Mouse (Mus musculus) intestine, embryonic 16.5 days (tissue): ENCODE data around the gene Ski. TPM values are rescaled to one million over a fixed set of nuclear protein-coding genes. Genes with fewer than 3 reads are reported as not detected.

ENCODE experiments used
- ATAC-seq: fragments of 200-750 bp; cut with Nextera tagmentation; 2 replicates; pipeline ENCODE4 v1.8.0; 2017; ENCODE audit warnings: moderate TSS enrichment, moderate library complexity
- H3K27ac ChIP-seq: fragments of 300-500 bp; sonication (generic); 2 replicates; pipeline ENCODE4 v1.5.1; 2014; ENCODE audit warnings: mild to moderate bottlenecking, low read length
- H3K27me3 ChIP-seq: fragments of 300-500 bp; sonication (generic); replicated peaks from 2 replicates; pipeline ENCODE4 v1.6.1; 2014; ENCODE audit warnings: low read length, control low read depth, mixed read lengths; ENCODE audit not compliant: control insufficient read depth, insufficient read depth
- H3K36me3 ChIP-seq: fragments of 300-500 bp; sonication (generic); 2 replicates; pipeline ENCODE4 v1.6.1; 2014; ENCODE audit warnings: low read length, control low read depth; ENCODE audit not compliant: control insufficient read depth, insufficient read depth
- H3K4me1 ChIP-seq: fragments of 300-500 bp; sonication (generic); 2 replicates; pipeline ENCODE4 v1.6.1; 2014; ENCODE audit warnings: low read length, control low read depth, mixed read lengths; ENCODE audit not compliant: control insufficient read depth, insufficient read depth
- H3K4me2 ChIP-seq: fragments of 300-500 bp; sonication (generic); 2 replicates; pipeline ENCODE4 v1.6.1; 2014; ENCODE audit warnings: low read depth, low read length, control low read depth
- H3K4me3 ChIP-seq: fragments of 300-500 bp; sonication (generic); 2 replicates; pipeline ENCODE4 v1.5.1; 2014; ENCODE audit warnings: mild to moderate bottlenecking, low read length
- H3K9ac ChIP-seq: fragments of 300-500 bp; sonication (generic); 2 replicates; pipeline ENCODE4 v1.6.1; 2014; ENCODE audit warnings: low read depth, low read length
- H3K9me3 ChIP-seq: fragments of 300-500 bp; sonication (generic); 2 replicates; pipeline ENCODE4 v1.6.1; 2016; ENCODE audit warnings: low read length, control low read depth; ENCODE audit not compliant: control insufficient read depth
- WGBS: fragments of 180-500 bp; shearing (Covaris S2); extraction: QIAGEN DNeasy Blood & Tissue Kit; methylation state at CpG from one replicate; pipeline ENCODE4 v1.1.7; 2014; 5-methylcytosine and 5-hydroxymethylcytosine counted together
- polyA plus RNA-seq: library from polyadenylated mRNA; unstranded; fragments of >200 nt; fragmentation: Nextera tagmentation; extraction: Ambion mirVana; gene quantifications from 2 replicates; pipeline ENCODE4 v1.2.1, GENCODE M21; 2015

The Ski gene
- polyA plus RNA-seq, 1 experiment from 2014 or later: 11.4 TPM

DNA sequence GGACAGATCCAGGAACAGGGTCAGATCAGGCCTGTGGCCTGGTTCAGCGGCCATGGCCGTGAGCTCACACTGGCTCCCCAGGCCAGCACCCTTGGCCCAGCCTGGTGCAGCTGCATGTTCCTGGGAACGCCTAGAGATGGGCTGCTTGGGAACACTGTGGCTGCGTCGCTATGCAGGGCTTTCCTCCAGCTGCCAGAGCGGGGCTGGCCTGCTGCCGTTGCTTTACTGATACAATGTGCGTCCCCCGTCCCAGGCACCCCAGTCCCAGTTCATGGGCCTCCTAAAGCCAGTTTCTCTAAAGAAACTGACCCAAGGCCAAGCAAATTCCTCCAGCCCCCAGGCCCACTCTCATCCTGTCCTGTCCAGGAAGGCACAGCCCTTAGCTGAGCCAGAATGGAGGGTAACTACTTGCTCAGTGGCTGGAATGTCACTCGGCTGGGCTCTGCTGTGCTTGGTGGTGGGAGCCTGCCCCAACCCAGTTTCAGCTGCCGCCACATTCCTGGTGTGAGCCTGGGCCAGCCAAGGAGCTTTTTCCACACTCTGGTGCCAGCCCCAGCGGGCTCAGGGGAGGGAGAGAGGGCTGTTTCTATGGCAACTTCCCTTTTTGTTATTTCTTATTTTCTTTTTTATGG lies 78.4 kb downstream of the Ski start:
- no peak overlapping the region for H3K4me2 ChIP-seq
- 41% methylated on average over 12 of the region's 12 CpGs for WGBS

DNA sequence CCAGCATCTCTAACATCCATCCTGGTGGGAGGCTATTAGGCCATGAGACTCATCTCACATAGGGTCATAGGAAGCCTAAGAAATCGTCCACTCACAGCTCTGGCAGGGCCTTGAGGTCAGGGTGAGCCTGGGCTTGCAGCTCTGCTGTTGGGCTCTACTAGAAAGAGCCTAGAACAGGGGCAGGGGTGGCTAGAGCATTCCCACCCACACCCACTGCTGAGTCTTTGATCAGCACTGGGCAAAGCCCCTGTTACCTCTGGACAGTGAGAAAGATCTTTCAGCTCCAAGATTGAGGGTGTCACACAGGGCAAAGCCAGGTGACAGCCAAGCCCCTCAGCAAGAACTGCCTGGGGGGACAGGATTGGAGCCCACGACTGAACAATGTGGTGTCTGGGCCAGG lies 79.0 kb downstream of the Ski start:
- Histone ChIP-seq H3K4me3 (no peak overlapping the region), H3K27me3 (no peaks in the 10 kb centered on the region), H3K4me2 (no peak overlapping the region), H3K9me3 (no peaks in the 10 kb centered on the region), H3K9ac (peak overlapping the region; percentile 12; the same call in 1 of the 2 replicates), H3K4me1 (peaks cover 40% of the 10 kb centered on the region), H3K27ac (peak overlapping the region; percentile 93), H3K36me3 (no peaks in the 10 kb centered on the region)
- ATAC-seq: no peak
- 62% methylated on average over 2 of the region's 2 CpGs for WGBS

More for the DNA sequence above, 78.4 kb downstream of the Ski start:
- Histone ChIP-seq H3K4me1 (peaks cover 46% of the 10 kb centered on the region), H3K9me3 (no peaks in the 10 kb centered on the region), H3K27ac (peak overlapping the region; percentile 93), H3K9ac (peak overlapping the region; percentile 12; the same call in 1 of the 2 replicates), H3K36me3 (no peaks in the 10 kb centered on the region), H3K27me3 (no peaks in the 10 kb centered on the region), H3K4me3 (no peak overlapping the region)
- ATAC-seq: peak; percentile 48

DNA sequence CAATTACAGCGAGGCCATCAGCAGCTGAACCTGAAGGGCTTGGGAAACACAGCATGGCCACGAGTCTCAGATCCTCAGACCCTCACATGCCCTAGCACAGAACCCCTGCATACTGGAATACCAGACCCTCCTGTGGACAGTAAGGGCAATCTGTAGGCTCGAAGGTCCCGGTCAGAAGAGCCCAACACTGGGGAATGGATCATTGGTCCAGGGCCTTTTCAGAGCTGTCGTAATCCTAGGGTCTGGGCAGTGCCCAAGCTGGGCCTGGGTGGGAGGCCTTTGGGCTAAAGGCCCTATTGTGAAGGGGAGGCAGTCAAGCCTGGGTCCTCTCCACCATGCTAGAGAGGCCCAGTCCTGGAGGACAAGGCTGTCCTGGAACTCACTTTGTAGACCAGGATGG lies 79.6 kb downstream of the Ski start:
- no peak overlapping the region for H3K4me3 ChIP-seq
- H3K27me3 ChIP-seq: no peaks in the 10 kb centered on the region
- peaks cover 37% of the 10 kb centered on the region for H3K4me1 ChIP-seq
- no peak for ATAC-seq
- H3K27ac ChIP-seq: peak overlapping the region; percentile 93; the same call in 1 of the 2 replicates
- H3K36me3 ChIP-seq: no peaks in the 10 kb centered on the region
- 91% methylated on average over 5 of the region's 5 CpGs for WGBS
- H3K9ac ChIP-seq: no peak overlapping the region
- H3K4me2 ChIP-seq: no peak overlapping the region
- no peaks in the 10 kb centered on the region for H3K9me3 ChIP-seq

DNA sequence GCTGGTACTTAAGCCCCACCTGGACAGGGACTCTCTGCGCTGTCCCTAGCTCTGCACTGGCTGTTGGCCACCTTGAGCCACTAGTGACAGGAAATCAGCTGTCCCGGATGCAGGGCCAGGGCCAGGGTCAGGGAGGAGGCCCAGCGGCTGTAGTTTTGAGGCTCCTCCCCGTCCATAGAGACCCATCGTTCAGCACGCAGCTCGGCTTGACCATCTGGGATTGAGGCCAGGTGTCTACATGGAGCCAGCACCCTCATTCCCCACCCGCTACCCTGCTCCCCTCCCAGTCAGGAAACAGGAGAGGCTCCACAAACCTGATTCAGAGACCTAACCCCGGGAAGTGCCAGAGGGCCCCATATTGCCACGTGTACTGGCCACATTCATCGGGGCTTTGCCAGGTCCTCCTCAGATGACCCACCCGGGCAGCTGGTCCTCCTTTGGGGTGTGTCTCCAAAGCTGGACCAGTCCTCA lies 81.6 kb downstream of the Ski start:
- Histone ChIP-seq H3K27me3 (no peaks in the 10 kb centered on the region), H3K4me2 (no peak overlapping the region), H3K27ac (no peak overlapping the region; the same call in 1 of the 2 replicates), H3K36me3 (no peaks in the 10 kb centered on the region), H3K4me3 (no peak overlapping the region), H3K9ac (no peak overlapping the region), H3K4me1 (peaks cover 35% of the 10 kb centered on the region), H3K9me3 (no peaks in the 10 kb centered on the region)
- ATAC-seq: no peak
- 55% methylated on average over 12 of the region's 12 CpGs for WGBS

DNA sequence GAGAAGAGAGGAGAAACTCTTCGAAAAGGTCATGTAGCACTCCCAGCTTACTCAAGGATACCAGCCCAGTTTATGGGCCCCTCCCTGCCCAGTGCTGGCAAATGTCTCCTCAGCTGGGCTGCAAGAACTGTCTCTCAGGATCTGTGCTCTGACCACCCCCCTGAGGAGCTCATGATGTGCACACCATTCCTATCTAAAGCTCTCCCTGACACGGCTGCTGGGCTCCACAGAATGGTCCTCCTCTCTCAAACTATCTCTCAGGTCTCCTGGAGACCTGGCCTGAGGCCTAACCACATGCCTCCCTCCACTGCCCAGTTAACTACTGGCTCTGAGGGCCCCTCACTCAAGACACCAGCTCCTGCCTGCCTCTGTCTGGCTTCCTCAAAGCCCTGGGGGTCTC lies 82.2 kb downstream of the Ski start:
- no peak for ATAC-seq
- Histone ChIP-seq H3K4me3 (no peak overlapping the region), H3K9me3 (no peaks in the 10 kb centered on the region), H3K27me3 (no peaks in the 10 kb centered on the region), H3K27ac (peak overlapping the region; percentile 13; the same call in 1 of the 2 replicates), H3K4me2 (no peak overlapping the region), H3K9ac (0 out of 2 replicates have a peak overlapping the region, but pooled peaks have one; percentile 1), H3K4me1 (peaks cover 32% of the 10 kb centered on the region), H3K36me3 (no peaks in the 10 kb centered on the region)
- 67% methylated on average over 2 of the region's 2 CpGs for WGBS

DNA sequence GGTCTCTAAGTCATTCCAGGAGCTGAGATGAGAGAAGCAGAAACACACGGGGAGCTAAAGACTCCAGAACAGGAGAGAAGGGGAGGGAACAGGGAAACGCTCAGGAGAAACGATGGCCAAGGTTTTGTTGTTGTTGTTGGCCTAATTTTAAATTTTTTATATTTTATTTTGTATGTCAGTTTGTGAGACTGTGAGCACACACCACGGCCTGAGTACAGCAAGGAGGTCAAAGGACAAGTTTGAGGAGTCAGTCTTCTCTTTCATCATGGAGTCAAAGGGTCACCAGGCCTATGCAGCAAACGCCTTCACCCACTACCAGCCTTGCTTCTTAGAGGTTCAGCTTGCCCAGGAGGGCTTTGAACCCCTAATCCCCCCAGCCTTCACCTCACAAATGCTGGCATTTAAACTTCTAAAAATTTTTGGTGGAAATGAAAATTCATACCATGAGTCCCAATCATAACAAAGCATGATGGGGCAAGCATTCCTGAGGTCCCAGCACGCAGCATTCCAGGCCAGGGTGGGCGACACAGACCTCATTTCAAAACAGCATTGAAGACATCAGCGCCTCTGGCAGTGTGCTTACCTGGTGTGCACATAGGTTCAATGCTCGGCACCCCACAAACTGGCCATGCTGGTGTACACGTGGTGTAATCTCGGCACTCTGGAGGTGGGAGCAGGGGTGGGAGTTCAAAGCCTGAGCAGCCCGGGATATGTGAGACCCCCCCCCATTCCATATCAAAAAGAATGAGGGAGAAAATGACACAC lies 82.9 kb downstream of the Ski start:
- Histone ChIP-seq H3K4me2 (no peak overlapping the region), H3K9ac (no peak overlapping the region), H3K27ac (no peak overlapping the region), H3K9me3 (no peaks in the 10 kb centered on the region), H3K4me3 (no peak overlapping the region), H3K27me3 (no peaks in the 10 kb centered on the region), H3K36me3 (no peaks in the 10 kb centered on the region), H3K4me1 (peaks cover 29% of the 10 kb centered on the region)
- WGBS: 77% methylated on average over 12 of the region's 12 CpGs
- ATAC-seq: no peak

DNA sequence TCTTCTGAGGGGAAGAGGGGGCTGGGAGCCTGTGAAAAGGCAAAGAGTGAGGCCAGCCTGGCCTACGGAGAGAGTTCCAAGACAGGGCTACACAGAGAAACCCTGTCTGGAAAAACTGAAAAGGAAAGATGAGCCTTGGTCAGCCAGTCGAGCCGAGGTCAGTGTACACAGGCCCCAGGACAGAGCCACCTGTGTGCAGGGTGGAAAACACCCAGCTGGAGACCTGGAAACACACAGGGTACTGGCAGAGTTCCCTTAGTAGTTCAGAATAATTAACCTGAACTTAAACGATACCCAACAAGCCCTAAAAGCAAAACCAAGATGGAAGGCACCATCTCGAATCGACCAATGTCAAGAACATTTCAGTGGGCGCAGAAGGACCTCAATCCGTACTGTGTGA lies 83.9 kb downstream of the Ski start:
- no peak overlapping the region for H3K27ac ChIP-seq
- H3K4me3 ChIP-seq: no peak overlapping the region
- WGBS: 78% methylated on average over 8 of the region's 8 CpGs
- H3K9ac ChIP-seq: no peak overlapping the region
- H3K4me2 ChIP-seq: no peak overlapping the region
- no peaks in the 10 kb centered on the region for H3K27me3 ChIP-seq
- H3K36me3 ChIP-seq: no peaks in the 10 kb centered on the region
- ATAC-seq: no peak
- peaks cover 29% of the 10 kb centered on the region for H3K4me1 ChIP-seq
- H3K9me3 ChIP-seq: no peaks in the 10 kb centered on the region

DNA sequence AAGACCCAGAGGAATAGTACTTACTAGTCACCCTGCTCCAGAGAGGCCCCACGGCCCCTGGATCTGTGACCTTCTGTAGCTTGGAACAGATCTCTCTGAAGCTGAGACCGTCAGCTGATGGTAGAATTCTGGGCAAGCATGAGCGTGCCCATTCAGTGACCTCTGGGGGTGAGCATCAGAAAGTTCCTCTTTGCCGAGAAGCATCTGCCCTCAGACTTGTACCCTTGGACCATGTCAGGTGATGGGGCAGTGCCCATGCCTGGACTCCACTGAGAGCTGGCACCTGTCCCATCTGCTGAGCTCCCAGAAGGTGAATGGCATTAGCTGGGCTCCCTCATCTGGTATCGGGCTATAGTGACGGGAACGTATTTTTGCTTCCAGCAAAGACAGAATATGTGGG lies 84.5 kb downstream of the Ski start:
- Histone ChIP-seq H3K9me3 (no peaks in the 10 kb centered on the region), H3K27me3 (no peaks in the 10 kb centered on the region), H3K9ac (no peak overlapping the region), H3K4me2 (no peak overlapping the region), H3K4me1 (peaks cover 30% of the 10 kb centered on the region), H3K36me3 (no peaks in the 10 kb centered on the region), H3K4me3 (no peak overlapping the region), H3K27ac (no peak overlapping the region)
- no peak for ATAC-seq
- WGBS: 79% methylated on average over 7 of the region's 7 CpGs

DNA sequence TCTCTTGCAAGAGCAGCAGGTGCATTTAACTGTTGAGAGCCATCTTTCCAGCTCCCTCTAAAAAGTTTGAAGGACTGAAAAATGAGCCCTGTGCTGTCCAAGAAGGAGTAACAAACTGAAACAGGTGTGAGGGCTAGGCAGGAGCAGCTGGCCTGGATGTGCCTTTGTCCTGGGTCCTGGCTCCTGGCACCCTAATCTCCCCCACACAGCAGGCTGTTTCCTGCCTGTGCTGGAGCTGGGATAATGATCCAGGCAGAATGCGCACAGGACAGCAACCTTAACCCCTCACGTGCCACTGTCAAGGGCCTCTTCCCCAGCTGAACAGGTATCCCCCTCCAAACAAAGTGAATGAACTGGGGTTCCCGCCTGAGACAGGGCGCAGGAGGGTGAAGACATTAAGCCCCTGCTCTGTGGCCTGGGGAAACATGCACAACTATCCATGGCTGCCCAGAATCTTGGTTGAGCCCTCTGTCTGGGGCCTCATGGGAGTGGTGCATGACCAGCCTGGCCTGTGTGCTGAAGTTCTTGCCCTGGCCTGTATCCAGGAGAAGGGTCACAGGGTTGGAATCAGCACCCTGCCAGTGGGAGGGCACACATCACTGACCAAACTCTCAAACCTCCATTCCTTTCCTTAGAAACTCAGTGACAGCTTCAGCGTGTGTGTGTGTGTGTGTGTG lies 86.3 kb downstream of the Ski start:
- Histone ChIP-seq H3K4me1 (peaks cover 29% of the 10 kb centered on the region), H3K9me3 (no peaks in the 10 kb centered on the region), H3K27ac (0 out of 2 replicates have a peak overlapping the region, but pooled peaks have one; percentile 7), H3K4me2 (no peak overlapping the region), H3K9ac (no peak overlapping the region), H3K27me3 (no peaks in the 10 kb centered on the region), H3K4me3 (no peak overlapping the region), H3K36me3 (no peaks in the 10 kb centered on the region)
- WGBS: 62% methylated on average over 5 of the region's 5 CpGs
- ATAC-seq: no peak
